ENCODE assay signal across 20 mouse cellular contexts in genomic region chr13:11926215-11926614, GRCm38 (mm10).
DNase-seq lines count a peak whose midpoint lies in the region; ATAC-seq and TF ChIP-seq lines count a peak whose summit lies in the region.
"Had no signal": no experiment of that assay in that cellular context is flagged by ENCODE, and none has a peak within 500 bp of the region (broad histone marks: within the 10 kb centered on the region; RNA-seq: fewer than 3 reads in every experiment).

No protein-coding gene starts in this region.

- no peak for TF ChIP-seq RAD21 in MEL (IDR thresholded peaks at IDR 0.05; ENCODE audit: low read depth, low read length)

- 63% methylated on average over 2 of the region's 2 CpGs for WGBS in embryonic facial prominence, embryonic 14.5 days
- 90% methylated on average over 2 of the region's 2 CpGs for WGBS in embryonic facial prominence, embryonic 10.5 days
- WGBS in intestine, embryonic 14.5 days = 64% methylated on average over 2 of the region's 2 CpGs
- 66% methylated on average over 2 of the region's 2 CpGs for WGBS in intestine, embryonic 15.5 days
- 59% methylated on average over 2 of the region's 2 CpGs for WGBS in stomach, postnatal 0 days

- H3K27me3 ChIP-seq in embryonic facial prominence, embryonic 14.5 days (replicated peaks; ENCODE audit: control insufficient read depth, insufficient read depth, low read length) = no peaks in the 10 kb centered on the region
- H3K27me3 ChIP-seq in embryonic facial prominence, embryonic 10.5 days (replicated peaks; ENCODE audit: low read depth, poor library complexity, severe bottlenecking) = no peaks in the 10 kb centered on the region
- H3K27me3 ChIP-seq in intestine, embryonic 14.5 days (replicated peaks; ENCODE audit: control insufficient read depth, insufficient read depth, low read length) = no peaks in the 10 kb centered on the region
- H3K27me3 ChIP-seq in intestine, embryonic 15.5 days (replicated peaks) = no peaks in the 10 kb centered on the region
- no peaks in the 10 kb centered on the region for H3K27me3 ChIP-seq in E14TG2a.4 (ENCODE audit: insufficient read depth, low read length)
- H3K27me3 ChIP-seq in MEL (ENCODE audit: control insufficient read depth in 1 of 2, insufficient read depth in 2 of 2, low read length in 2 of 2) = no peaks in the 10 kb centered on the region
- H3K27me3 ChIP-seq in stomach, postnatal 0 days (ENCODE audit: control insufficient read depth, insufficient read depth, low read length) = no peaks in the 10 kb centered on the region
- H3K27me3 ChIP-seq: forebrain, embryonic 13.5 days; hindbrain, embryonic 12.5 days; liver, embryonic 12.5 days; megakaryocyte, embryonic 14.5 days; midbrain, embryonic 13.5 days had no signal

- no peak for TF ChIP-seq CTCF in E14TG2a.4 (conservative IDR thresholded peaks at IDR 0.05; ENCODE audit: low read length)
- no peak for TF ChIP-seq CTCF in MEL (IDR thresholded peaks at IDR 0.05 in 2 of 3, conservative IDR thresholded peaks at IDR 0.05 in 1 of 3; ENCODE audit: control insufficient read depth in 1 of 3, insufficient read depth in 1 of 3, low read depth in 2 of 3, low read length in 3 of 3, poor library complexity in 1 of 3, severe bottlenecking in 1 of 3)
- no peak for TF ChIP-seq CTCF in stomach, postnatal 0 days (IDR thresholded peaks at IDR 0.05; ENCODE audit: low read depth)

- no peaks in the 10 kb centered on the region for H3K4me1 ChIP-seq in embryonic facial prominence, embryonic 14.5 days (ENCODE audit: control insufficient read depth, insufficient read depth, low read length)
- H3K4me1 ChIP-seq in embryonic facial prominence, embryonic 10.5 days = no peaks in the 10 kb centered on the region
- no peaks in the 10 kb centered on the region for H3K4me1 ChIP-seq in intestine, embryonic 14.5 days (replicated peaks; ENCODE audit: control insufficient read depth, insufficient read depth, low read length)
- H3K4me1 ChIP-seq in intestine, embryonic 15.5 days (replicated peaks) = no peaks in the 10 kb centered on the region
- peaks cover 26% of the 10 kb centered on the region for H3K4me1 ChIP-seq in E14TG2a.4 (replicated peaks; ENCODE audit: low read depth, low read length)
- no peaks in the 10 kb centered on the region for H3K4me1 ChIP-seq in MEL (ENCODE audit: control insufficient read depth in 1 of 2, insufficient read depth in 2 of 2, low read length in 2 of 2)
- H3K4me1 ChIP-seq in stomach, postnatal 0 days (replicated peaks; ENCODE audit: control insufficient read depth, insufficient read depth) = no peaks in the 10 kb centered on the region
- H3K4me1 ChIP-seq: forebrain, embryonic 13.5 days; hindbrain, embryonic 12.5 days; megakaryocyte, embryonic 14.5 days had no signal

- H3K36me3 ChIP-seq in embryonic facial prominence, embryonic 14.5 days (ENCODE audit: control insufficient read depth, insufficient read depth, low read length) = no peaks in the 10 kb centered on the region
- no peaks in the 10 kb centered on the region for H3K36me3 ChIP-seq in embryonic facial prominence, embryonic 10.5 days (replicated peaks)
- H3K36me3 ChIP-seq in intestine, embryonic 14.5 days (ENCODE audit: control insufficient read depth, insufficient read depth, low read length) = no peaks in the 10 kb centered on the region
- H3K36me3 ChIP-seq in intestine, embryonic 15.5 days = no peaks in the 10 kb centered on the region
- H3K36me3 ChIP-seq in E14TG2a.4 (ENCODE audit: insufficient read depth, low read length) (no peaks in the 10 kb centered on the region), MEL (ENCODE audit: control insufficient read depth in 1 of 2, insufficient read depth in 2 of 2, low read length in 2 of 2) (no peaks in the 10 kb centered on the region)
- no peaks in the 10 kb centered on the region for H3K36me3 ChIP-seq in stomach, postnatal 0 days (ENCODE audit: control insufficient read depth, insufficient read depth, low read length)
- H3K36me3 ChIP-seq: hindbrain, embryonic 12.5 days; liver, embryonic 12.5 days; midbrain, embryonic 13.5 days had no signal

- H3K79me2 ChIP-seq in MEL (ENCODE audit: control insufficient read depth, insufficient read depth, low read length, poor library complexity) = no peaks in the 10 kb centered on the region

- no peak overlapping the region for H3K27ac ChIP-seq in embryonic facial prominence, embryonic 14.5 days (replicated peaks; ENCODE audit: low read depth, low read length)
- H3K27ac ChIP-seq in embryonic facial prominence, embryonic 10.5 days (replicated peaks) = no peak overlapping the region
- H3K27ac ChIP-seq in intestine, embryonic 14.5 days (ENCODE audit: low read depth) = no peak overlapping the region
- H3K27ac ChIP-seq in intestine, embryonic 15.5 days = no peak overlapping the region
- H3K27ac ChIP-seq in MEL (ENCODE audit: control insufficient read depth, low read depth, low read length) = no peak overlapping the region
- H3K27ac ChIP-seq in stomach, postnatal 0 days (replicated peaks) = no peak overlapping the region
- H3K27ac ChIP-seq: forebrain, embryonic 13.5 days; hindbrain, embryonic 12.5 days; midbrain, embryonic 13.5 days had no signal

- no peak overlapping the region for H3K4me2 ChIP-seq in embryonic facial prominence, embryonic 14.5 days (ENCODE audit: low read depth, low read length)
- no peak overlapping the region for H3K4me2 ChIP-seq in intestine, embryonic 14.5 days (ENCODE audit: low read length)
- H3K4me2 ChIP-seq in intestine, embryonic 15.5 days (replicated peaks) = no peak overlapping the region
- H3K4me2 ChIP-seq in stomach, postnatal 0 days (replicated peaks; ENCODE audit: low read depth) = no peak overlapping the region
- H3K4me2 ChIP-seq: forebrain, embryonic 13.5 days; heart, embryonic 11.5 days; hindbrain, embryonic 12.5 days; liver, embryonic 12.5 days; midbrain, embryonic 13.5 days had no signal

- no peak for ATAC-seq in embryonic facial prominence, embryonic 14.5 days (ENCODE audit: low read depth)
- ATAC-seq in intestine, embryonic 14.5 days (replicated peaks; ENCODE audit: low FRiP score, low TSS enrichment, low read depth) = no peak
- ATAC-seq in intestine, embryonic 15.5 days = no peak
- ATAC-seq in stomach, postnatal 0 days (ENCODE audit: low FRiP score, low TSS enrichment) = no peak
- ATAC-seq: activated CD4-positive, CD25-positive, alpha-beta regulatory T cell, adult 4 months; CD4-positive, CD25-positive, alpha-beta regulatory T cell, adult 4 months; forebrain, embryonic 13.5 days; liver, embryonic 12.5 days; liver, postnatal 0 days had no signal

- no peaks in the 10 kb centered on the region for H3K9me3 ChIP-seq in embryonic facial prominence, embryonic 14.5 days (ENCODE audit: control insufficient read depth, low read length)
- no peaks in the 10 kb centered on the region for H3K9me3 ChIP-seq in embryonic facial prominence, embryonic 10.5 days
- H3K9me3 ChIP-seq in intestine, embryonic 14.5 days (ENCODE audit: control insufficient read depth, low read length) = no peaks in the 10 kb centered on the region
- H3K9me3 ChIP-seq in intestine, embryonic 15.5 days = no peaks in the 10 kb centered on the region
- no peaks in the 10 kb centered on the region for H3K9me3 ChIP-seq in E14TG2a.4 (ENCODE audit: low read length)
- H3K9me3 ChIP-seq in MEL (replicated peaks; ENCODE audit: insufficient read depth, low read length) = no peaks in the 10 kb centered on the region
- no peaks in the 10 kb centered on the region for H3K9me3 ChIP-seq in stomach, postnatal 0 days (ENCODE audit: control insufficient read depth, low read length)
- H3K9me3 ChIP-seq: forebrain, embryonic 13.5 days; hindbrain, embryonic 12.5 days; liver, embryonic 12.5 days; megakaryocyte, embryonic 14.5 days; midbrain, embryonic 13.5 days had no signal

- no peak overlapping the region for H3K9ac ChIP-seq in embryonic facial prominence, embryonic 14.5 days (ENCODE audit: low read depth, low read length)
- H3K9ac ChIP-seq in intestine, embryonic 14.5 days (ENCODE audit: low read length) = no peak overlapping the region
- H3K9ac ChIP-seq in intestine, embryonic 15.5 days = no peak overlapping the region
- H3K9ac ChIP-seq in MEL (ENCODE audit: control insufficient read depth, low read depth, low read length, poor library complexity, severe bottlenecking) = no peak overlapping the region
- no peak overlapping the region for H3K9ac ChIP-seq in stomach, postnatal 0 days (ENCODE audit: low read length)
- H3K9ac ChIP-seq: forebrain, embryonic 13.5 days; hindbrain, embryonic 12.5 days; liver, embryonic 12.5 days; liver, postnatal 0 days; midbrain, embryonic 13.5 days had no signal

- DNase-seq in embryonic facial prominence, embryonic 14.5 days (ENCODE audit: low spot score) = peak; percentile 2
- DNase-seq in embryonic facial prominence, embryonic 10.5 days (ENCODE audit: low spot score) = no peak
- DNase-seq in intestine, embryonic 14.5 days (ENCODE audit: low spot score) = peak; percentile 16
- no peak for DNase-seq in MEL (ENCODE audit: low read depth, low spot score)
- no peak for DNase-seq in stomach, postnatal 0 days (ENCODE audit: low spot score)
- DNase-seq: gastrocnemius, postnatal 14 days; kidney, adult 11 months; kidney, postnatal 14 days; liver, postnatal 0 days; lung, postnatal 36 days had no signal

- no peak for TF ChIP-seq POLR2A in MEL (IDR thresholded peaks at IDR 0.05; ENCODE audit: control insufficient read depth in 1 of 2, insufficient read depth in 1 of 2, low read depth in 1 of 2, low read length in 2 of 2, poor library complexity in 1 of 2)

- no peak overlapping the region for H3K4me3 ChIP-seq in embryonic facial prominence, embryonic 14.5 days (ENCODE audit: low read depth, low read length)
- H3K4me3 ChIP-seq in embryonic facial prominence, embryonic 10.5 days = no peak overlapping the region
- H3K4me3 ChIP-seq in intestine, embryonic 14.5 days (ENCODE audit: low read depth, low read length) = no peak overlapping the region
- H3K4me3 ChIP-seq in intestine, embryonic 15.5 days (replicated peaks) = no peak overlapping the region
- 0 out of 2 replicates have a peak overlapping the region, but pooled peaks have one; percentile 4 for H3K4me3 ChIP-seq in E14TG2a.4 (replicated peaks; ENCODE audit: low read length)
- no peak overlapping the region for H3K4me3 ChIP-seq in MEL (ENCODE audit: control insufficient read depth in 1 of 2, insufficient read depth in 1 of 2, low read depth in 2 of 2, low read length in 2 of 2)
- H3K4me3 ChIP-seq in stomach, postnatal 0 days (ENCODE audit: low read depth, low read length) = no peak overlapping the region
- H3K4me3 ChIP-seq: forebrain, embryonic 13.5 days; hindbrain, embryonic 12.5 days; liver, embryonic 12.5 days; megakaryocyte, embryonic 14.5 days; midbrain, embryonic 13.5 days had no signal

- no peak for TF ChIP-seq EP300 in MEL (IDR thresholded peaks at IDR 0.05; ENCODE audit: low read depth in 1 of 2, low read length in 2 of 2)
- no peak for TF ChIP-seq EP300 in stomach, postnatal 0 days (optimal IDR thresholded peaks at IDR 0.05)

TF ChIP-seq in MEL, 35 proteins besides CTCF, POLR2A, EP300 and RAD21:
- peak; percentile 52; the same call in 1 of the 2 replicates for TF ChIP-seq MAFK (IDR thresholded peaks at IDR 0.05; ENCODE audit: borderline replicate concordance, low read depth, low read length)
- TF ChIP-seq NELFE (IDR thresholded peaks at IDR 0.05; ENCODE audit: low read depth, low read length) = no peak

Comparison
In these comparisons a context has a peak if more than half of its experiments do, and no peak if none do; other contexts are left out.
1. DNase-seq: peak in embryonic facial prominence, embryonic 14.5 days (single experiment) and intestine, embryonic 14.5 days (single experiment); none in embryonic facial prominence, embryonic 10.5 days (single experiment), MEL (single experiment) and stomach, postnatal 0 days (single experiment).